Comparison of ENCODE assay signal across 21 mouse cellular contexts in the genomic region with DNA sequence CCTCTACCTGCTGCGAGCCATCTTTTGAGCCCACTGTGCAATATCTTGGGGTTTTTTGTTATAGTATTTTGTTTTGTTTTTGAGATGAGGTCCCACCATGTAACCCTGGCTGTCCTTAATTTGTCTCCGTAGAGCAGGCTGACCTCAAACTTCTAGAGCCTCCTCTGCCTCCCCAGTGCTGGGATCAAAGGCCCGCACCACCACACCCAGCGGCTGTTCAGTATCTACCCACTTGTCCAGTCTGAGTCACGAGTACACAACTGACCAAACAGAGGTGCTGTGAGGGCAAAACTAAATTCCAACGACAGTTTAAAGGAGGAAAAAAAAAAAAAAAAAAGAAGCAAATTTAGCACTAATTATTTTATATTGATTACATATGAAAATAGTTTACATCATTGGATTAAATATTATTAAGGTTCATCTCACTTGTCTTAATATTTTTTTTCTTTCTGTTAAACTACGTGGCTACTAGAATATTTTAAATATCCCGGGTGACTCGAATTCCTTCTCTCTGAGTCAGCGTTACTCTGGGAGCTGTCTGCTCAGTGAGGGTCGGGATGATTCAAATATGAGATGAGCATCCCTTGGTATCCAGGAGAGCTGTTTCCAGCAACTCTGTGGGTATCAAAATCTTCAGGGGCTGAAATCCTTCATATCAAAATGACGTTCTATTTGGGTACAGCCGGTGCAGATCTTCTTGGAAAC. TPM values are rescaled to one million over a fixed set of nuclear protein-coding genes. Genes with fewer than 3 reads are reported as not detected.
"Had no signal": no experiment of that assay in that cellular context is flagged by ENCODE, and none has a peak within 500 bp of the region (broad histone marks: within the 10 kb centered on the region; RNA-seq: fewer than 3 reads in every experiment).

No protein-coding gene starts in this region.

- H3K4me3 ChIP-seq: kidney, embryonic 15.5 days; limb, embryonic 12.5 days; limb, embryonic 15.5 days; midbrain, embryonic 13.5 days; neural tube, embryonic 12.5 days; neural tube, embryonic 15.5 days; stomach, embryonic 15.5 days had no signal

- H3K27me3 ChIP-seq: kidney, embryonic 15.5 days; limb, embryonic 12.5 days; limb, embryonic 15.5 days; neural tube, embryonic 12.5 days; stomach, embryonic 15.5 days had no signal

- H3K36me3 ChIP-seq: kidney, embryonic 15.5 days; limb, embryonic 12.5 days; limb, embryonic 15.5 days; midbrain, embryonic 13.5 days; neural tube, embryonic 12.5 days; neural tube, embryonic 15.5 days; stomach, embryonic 15.5 days had no signal

- H3K27ac ChIP-seq: kidney, embryonic 15.5 days; limb, embryonic 12.5 days; liver, embryonic 14.5 days; midbrain, embryonic 13.5 days; neural tube, embryonic 12.5 days; neural tube, embryonic 15.5 days; stomach, embryonic 15.5 days had no signal

- H3K9ac ChIP-seq: kidney, embryonic 15.5 days; limb, embryonic 12.5 days; limb, embryonic 15.5 days; liver, embryonic 14.5 days; liver, postnatal 0 days; lung, embryonic 14.5 days; midbrain, embryonic 13.5 days; neural tube, embryonic 12.5 days; neural tube, embryonic 15.5 days; stomach, embryonic 15.5 days had no signal

- DNase-seq: kidney, adult 8-10 months; kidney, postnatal 14 days; kidney, postnatal 4 days; left cerebral cortex, postnatal 4 days; liver, postnatal 0 days; lung, embryonic 14.5 days; lung, postnatal 10 days; lung, postnatal 36 days; right cerebral cortex, postnatal 25 days; spleen, adult 18-20 months; thymus, postnatal 25 days had no signal

- H3K4me2 ChIP-seq: kidney, embryonic 15.5 days; limb, embryonic 12.5 days; limb, embryonic 15.5 days; liver, embryonic 11.5 days; lung, embryonic 14.5 days; midbrain, embryonic 13.5 days; neural tube, embryonic 12.5 days; neural tube, embryonic 15.5 days; stomach, embryonic 15.5 days had no signal

- H3K9me3 ChIP-seq: kidney, embryonic 15.5 days; limb, embryonic 12.5 days; limb, embryonic 15.5 days; midbrain, embryonic 13.5 days; neural tube, embryonic 12.5 days; neural tube, embryonic 15.5 days; stomach, embryonic 15.5 days had no signal

- ATAC-seq: liver, postnatal 0 days; midbrain, embryonic 13.5 days had no signal

RNA-seq across cellular contexts. Expression of gene Gm11627, which starts 3.1 kb away (rescaled TPM):
- total RNA-seq: megakaryocyte progenitor cell, adult 5-6 weeks had no signal
- polyA plus RNA-seq: liver, postnatal 0 days had no signal

RNA-seq across cellular contexts. Expression of gene Fzd2, which starts 28.0 kb away (rescaled TPM):
- total RNA-seq: megakaryocyte progenitor cell, adult 5-6 weeks had no signal
